In genomic region chr5:77211236-77211635, GRCm38 (mm10) we compare ENCODE assay signal across 8 mouse cellular contexts. TPM values are rescaled to one million over a fixed set of nuclear protein-coding genes. Genes with fewer than 3 reads are reported as not detected.
A peak's percentile ranks its signal among the peaks of the same experiment; 100 is the strongest.
DNase-seq lines count a peak whose midpoint lies in the region; ATAC-seq lines count a peak whose summit lies in the region.

Gene Spink2, minus strand, starts transcription at chr5:77211471.

- no peak within 1 kb of the TSS for H3K27ac ChIP-seq in intestine, embryonic 15.5 days
- no peak within 1 kb of the TSS for H3K27ac ChIP-seq in lung, embryonic 16.5 days (ENCODE audit: low read length)

- no peaks in the 10 kb centered on the region for H3K9me3 ChIP-seq in intestine, embryonic 15.5 days
- H3K9me3 ChIP-seq in lung, embryonic 16.5 days (ENCODE audit: control insufficient read depth, low read length) = no peaks in the 10 kb centered on the region

- peak; percentile 15 for DNase-seq in urinary bladder, postnatal 25 days (ENCODE audit: low spot score)
- no peak for DNase-seq in urinary bladder, adult 2 months (ENCODE audit: low spot score)
- DNase-seq in forelimb bud, embryonic 11.5 days (ENCODE audit: low read depth, low spot score) = peak; percentile 39
- peak; percentile 59 for DNase-seq in ovary, postnatal 36 days (ENCODE audit: low spot score)
- no peak for DNase-seq in cerebellum, adult 9-10 months

- H3K27me3 ChIP-seq in intestine, embryonic 15.5 days (replicated peaks) = no peaks in the 10 kb centered on the region; the same call in 1 of the 2 replicates
- no peaks in the 10 kb centered on the region for H3K27me3 ChIP-seq in lung, embryonic 16.5 days (ENCODE audit: control insufficient read depth, insufficient read depth, low read depth, low read length)

- H3K9ac ChIP-seq in intestine, embryonic 15.5 days = peak within 1 kb of the TSS; percentile 23; the same call in 1 of the 2 replicates
- peak within 1 kb of the TSS; percentile 27; the same call in 1 of the 2 replicates for H3K9ac ChIP-seq in lung, embryonic 16.5 days (ENCODE audit: low read length)

- peak within 1 kb of the TSS; percentile 30 for H3K4me3 ChIP-seq in intestine, embryonic 15.5 days (replicated peaks)
- H3K4me3 ChIP-seq in lung, embryonic 16.5 days (ENCODE audit: low read length) = peak within 1 kb of the TSS; percentile 30

- no peaks in the 10 kb centered on the region for H3K36me3 ChIP-seq in intestine, embryonic 15.5 days
- no peaks in the 10 kb centered on the region for H3K36me3 ChIP-seq in lung, embryonic 16.5 days (ENCODE audit: control insufficient read depth, insufficient read depth, low read length)

- peak within 1 kb of the TSS; percentile 77 for H3K4me2 ChIP-seq in intestine, embryonic 15.5 days (replicated peaks)
- peak within 1 kb of the TSS; percentile 64 for H3K4me2 ChIP-seq in lung, embryonic 16.5 days (ENCODE audit: low read depth, low read length)

- peaks cover 9% of the 10 kb centered on the region; the same call in 1 of the 2 replicates for H3K4me1 ChIP-seq in intestine, embryonic 15.5 days (replicated peaks)
- peaks cover 4% of the 10 kb centered on the region for H3K4me1 ChIP-seq in lung, embryonic 16.5 days (replicated peaks; ENCODE audit: control insufficient read depth, insufficient read depth, low read length)

- peak; percentile 82 for ATAC-seq in intestine, embryonic 15.5 days
- peak; percentile 82 for ATAC-seq in lung, embryonic 16.5 days (ENCODE audit: low read depth)
- no peak for ATAC-seq in erythroid progenitor cell, adult 5-6 weeks (replicated peaks; ENCODE audit: low FRiP score, poor library complexity, severe bottlenecking)

- 6% methylated on average over 15 of the region's 18 CpGs for WGBS in intestine, embryonic 15.5 days
- WGBS in lung, embryonic 16.5 days = 5% methylated on average over 15 of the region's 18 CpGs

RNA-seq across cellular contexts. Expression of gene Spink2, which starts in this region (rescaled TPM):
- polyA plus RNA-seq in urinary bladder, adult 2 months (2012; rRNA removed) = 1.0 and 1.7 TPM in 2 replicates
- polyA plus RNA-seq in intestine, embryonic 15.5 days (2015; fragmentation: Nextera tagmentation; extraction: Ambion mirVana) = 1.4 and 1.8 TPM in 2 replicates
- 2.7 and 3.8 TPM in 2 replicates for polyA plus RNA-seq in lung, embryonic 16.5 days (2015; fragmentation: Nextera tagmentation; extraction: Ambion mirVana)
- not detected in 2 replicates for total RNA-seq in erythroid progenitor cell, adult 5-6 weeks (2015; ENCODE audit: low replicate concordance)
- not detected in 2 replicates for total RNA-seq in erythroid progenitor cell, adult 5-6 weeks (2017; ENCODE audit: low replicate concordance)

Comparison
In these comparisons a context has a peak if more than half of its experiments do, and no peak if none do; other contexts are left out.
1. DNase-seq: peak in urinary bladder, postnatal 25 days (single experiment), forelimb bud, embryonic 11.5 days (single experiment) and ovary, postnatal 36 days (single experiment); none in urinary bladder, adult 2 months (single experiment) and cerebellum, adult 9-10 months (single experiment).